Mouse (Mus musculus) gonadal fat pad, adult 2 months (tissue): ENCODE results near the gene Prr7. TPM values are rescaled to one million over a fixed set of nuclear protein-coding genes. Genes with fewer than 3 reads are reported as not detected.

Experiments used
- DNase-seq: peaks from one replicate; pipeline ENCODE4 v3.0.0-alpha.2; 2012; ENCODE audit warnings: low read depth
- polyA plus RNA-seq: library from polyadenylated mRNA; depleted of rRNA; stranded (reverse); fragments of >200 nt; gene quantifications from 2 replicates; pipeline ENCODE4 v1.2.3, GENCODE M21; 2012; rRNA removed

Gene Prr7
- polyA plus RNA-seq, 1 experiment: 1.9 TPM

- no peak for DNase-seq
Measured at GRCm38 (mm10) chr13:55510332-55510667, 46.2 kb downstream of the Prr7 start.

DNA sequence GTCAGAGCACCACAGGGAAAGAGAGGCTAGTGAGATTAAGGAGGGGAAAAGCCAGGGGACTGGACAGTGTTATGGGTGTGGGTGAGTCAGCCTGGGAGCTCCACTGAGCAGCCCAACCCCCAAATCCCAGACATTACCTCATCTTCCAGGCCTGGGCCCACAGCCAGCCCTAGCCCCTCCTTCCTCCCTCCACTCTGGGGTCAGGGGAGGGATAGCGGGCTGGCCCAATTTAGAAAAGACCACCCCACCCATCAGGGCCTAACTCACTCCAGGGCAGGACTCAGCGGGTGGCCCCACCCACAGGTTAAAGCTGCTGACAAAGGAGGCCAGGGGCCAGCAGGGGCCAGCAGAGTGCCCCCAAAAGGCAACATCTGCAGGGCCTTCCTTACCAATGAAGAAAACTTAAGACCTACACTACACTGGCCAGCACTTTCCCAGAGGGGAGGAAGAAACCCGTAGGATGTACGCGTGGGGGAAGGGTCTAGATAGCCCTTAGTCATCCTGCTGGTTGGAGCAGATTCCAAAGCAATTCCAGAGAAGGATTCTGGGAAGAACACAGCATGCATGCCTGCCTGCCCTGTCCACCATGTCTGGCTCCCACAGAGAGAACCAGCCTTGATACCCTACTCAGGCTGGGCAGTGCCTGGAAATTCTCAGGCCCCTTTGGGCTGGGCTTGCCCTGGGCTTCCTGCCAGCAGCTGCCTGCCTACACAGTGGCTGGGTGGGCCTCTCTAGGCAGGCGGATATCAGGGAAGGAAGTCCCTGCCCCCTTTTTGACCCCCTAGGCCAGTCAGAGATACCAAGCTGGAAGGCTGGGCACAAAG lies 46.8 kb downstream of the Prr7 start:
- DNase-seq: no peak

DNA sequence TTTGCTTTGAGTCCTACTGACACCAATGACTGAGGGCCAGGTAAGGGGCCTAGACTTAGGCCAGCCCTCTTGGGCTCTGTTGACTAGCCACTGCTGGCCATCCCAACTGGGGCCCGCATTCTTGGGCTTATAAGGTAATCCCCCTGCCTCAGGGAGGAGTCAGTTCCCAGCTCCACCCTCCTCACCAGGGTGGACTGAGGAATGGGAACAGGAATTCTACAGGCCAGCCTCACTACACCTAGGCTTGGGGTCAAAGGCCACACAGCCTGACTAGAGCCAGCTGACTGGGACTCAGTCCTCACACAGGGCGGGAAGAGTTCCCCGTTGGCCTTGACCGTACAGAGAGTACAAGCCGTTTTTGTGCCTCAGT lies 47.4 kb downstream of the Prr7 start:
- DNase-seq: no peak

DNA sequence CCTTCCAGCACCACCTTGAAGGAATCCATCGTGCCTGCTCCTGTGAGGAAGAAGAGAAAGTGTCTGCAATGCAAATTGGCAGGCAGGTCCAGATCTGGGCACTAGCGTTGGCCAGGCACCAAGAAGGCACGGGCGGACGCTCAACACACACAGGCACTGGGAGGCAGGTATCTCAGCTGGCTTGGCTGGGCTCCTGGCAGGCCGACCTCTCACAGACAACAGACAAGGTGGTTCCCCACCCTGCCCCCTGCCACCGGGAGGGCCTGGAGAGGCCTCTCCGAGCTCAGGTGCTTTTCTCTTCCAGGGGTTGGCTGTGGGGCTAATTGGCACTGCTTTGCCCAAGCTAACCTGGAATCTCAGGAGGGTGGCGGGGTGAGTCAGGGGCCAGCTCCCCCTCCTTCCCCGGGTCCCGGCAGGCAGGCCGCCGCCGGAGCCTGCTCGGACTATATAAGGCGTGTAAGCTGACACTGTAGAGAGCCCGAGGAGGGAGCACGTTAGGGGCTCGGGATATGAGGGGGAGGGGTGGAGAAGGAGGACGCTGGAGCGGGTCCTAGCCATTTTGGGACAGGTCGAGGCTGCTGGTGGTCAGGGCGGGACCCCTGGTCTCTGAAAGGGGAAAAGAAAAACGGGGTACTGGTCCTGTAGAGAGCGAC lies 48.4 kb downstream of the Prr7 start:
- no peak for DNase-seq

- DNase-seq: no peak
Measured at GRCm38 (mm10) chr13:55513111-55513748, 49.2 kb downstream of the Prr7 start, which contains the start of gene Pdlim7. Gene Pdlim7 (minus strand): TSS chr13:55513676.

GRCm38 (mm10) chr13:55513828-55514227 lies 49.8 kb downstream of the Prr7 start:
- DNase-seq: no peak

- DNase-seq: no peak
Measured at GRCm38 (mm10) chr13:55516955-55517354, 52.9 kb downstream of the Prr7 start.

DNA sequence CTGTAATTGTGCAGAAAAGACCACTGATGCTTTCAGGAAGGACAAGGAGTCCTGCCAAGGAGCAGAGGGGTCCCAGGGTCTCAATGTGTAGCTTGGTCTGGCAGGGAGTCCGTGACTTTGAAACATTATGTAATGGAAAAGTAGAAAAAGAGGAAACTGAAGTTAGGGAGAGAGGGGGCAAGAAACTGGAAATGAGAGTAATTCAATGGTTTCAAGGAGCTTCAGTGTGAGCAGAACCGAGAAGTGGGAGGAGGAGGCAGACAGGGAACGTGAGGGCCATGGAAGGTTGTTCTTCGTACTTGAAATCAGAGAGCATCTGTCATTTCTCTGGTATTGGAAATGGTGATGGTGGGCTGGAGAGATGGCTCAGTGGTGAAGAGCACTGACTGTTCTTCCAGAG lies 55.5 kb downstream of the Prr7 start:
- DNase-seq: no peak

GRCm38 (mm10) chr13:55522730-55523129 lies 58.7 kb downstream of the Prr7 start:
- peak; percentile 54 for DNase-seq

Other genes starting within 250 kb of the Prr7 start
- gene Prelid1, start 143.8 kb upstream of the Prr7 start, polyA plus RNA-seq: 245 and 271 TPM in 2 replicates
- 82.7 and 84.8 TPM in 2 replicates for gene Rab24, start 142.3 kb upstream of the Prr7 start, polyA plus RNA-seq
- 1.3 and 2.2 TPM in 2 replicates for gene Mxd3, start 134.4 kb upstream of the Prr7 start, polyA plus RNA-seq
- 319 and 353 TPM in 2 replicates for gene Lman2, start 101.5 kb upstream of the Prr7 start, polyA plus RNA-seq
- gene Rgs14, start 94.5 kb upstream of the Prr7 start, polyA plus RNA-seq: 2.4 and 2.8 TPM in 2 replicates
- 0.34 and 0.91 TPM in 2 replicates for gene Slc34a1, start 66.1 kb upstream of the Prr7 start, polyA plus RNA-seq
- 0.26 and 0.49 TPM in 2 replicates for gene Pfn3, start 49.0 kb upstream of the Prr7 start, polyA plus RNA-seq
- gene F12, start 37.5 kb upstream of the Prr7 start, polyA plus RNA-seq: 0.12 and 0.55 TPM in 2 replicates
- 36.1 and 44.1 TPM in 2 replicates for gene Grk6, start 19.2 kb upstream of the Prr7 start, polyA plus RNA-seq
- 20.5 and 24.4 TPM in 2 replicates for gene Dbn1, start 23.8 kb downstream of the Prr7 start, polyA plus RNA-seq
- gene Pdlim7, start 49.4 kb downstream of the Prr7 start, polyA plus RNA-seq: 79.3 and 81.5 TPM in 2 replicates
- gene Dok3, start 65.0 kb downstream of the Prr7 start, polyA plus RNA-seq: 5.5 and 6.7 TPM in 2 replicates
- 52.7 and 53.6 TPM in 2 replicates for gene Ddx41, start 72.4 kb downstream of the Prr7 start, polyA plus RNA-seq
- gene Fam193b, start 106.9 kb downstream of the Prr7 start, polyA plus RNA-seq: 51.3 and 57.7 TPM in 2 replicates
- gene Tmed9, start 109.5 kb downstream of the Prr7 start, polyA plus RNA-seq: 166 and 199 TPM in 2 replicates
- 20.3 and 25.3 TPM in 2 replicates for gene B4galt7, start 135.6 kb downstream of the Prr7 start, polyA plus RNA-seq
- 29.0 and 30.2 TPM in 2 replicates for gene Caml, start 158.7 kb downstream of the Prr7 start, polyA plus RNA-seq
- 13.6 and 13.9 TPM in 2 replicates for gene Ddx46, start 170.8 kb downstream of the Prr7 start, polyA plus RNA-seq
- gene B230219D22Rik, start 228.9 kb downstream of the Prr7 start, polyA plus RNA-seq: 35.5 and 35.6 TPM in 2 replicates